Mouse (Mus musculus): ENCODE data around the gene Bclaf1.

Gene Bclaf1

GRCm38 (mm10) chr10:20311918-20312735, at the start of gene Bclaf1:
Gene Bclaf1 (plus strand): TSS chr10:20312469.
- DNase-seq (ENCODE audit: low read depth), result peak; percentile 99

GRCm38 (mm10) chr10:20262896-20263295, 49.4 kb upstream of the Bclaf1 start:
- DNase-seq (ENCODE audit: low read depth), result no peak

GRCm38 (mm10) chr10:20264479-20264878, 47.8 kb upstream of the Bclaf1 start:
- DNase-seq (ENCODE audit: low read depth), result no peak

GRCm38 (mm10) chr10:20267032-20267431, 45.2 kb upstream of the Bclaf1 start:
- no peak for DNase-seq (ENCODE audit: low read depth)

GRCm38 (mm10) chr10:20268945-20269344, 43.3 kb upstream of the Bclaf1 start:
- DNase-seq (ENCODE audit: low read depth), result no peak

- no peak for DNase-seq (ENCODE audit: low read depth)
Observed at GRCm38 (mm10) chr10:20272380-20272779, 39.9 kb upstream of the Bclaf1 start.

- DNase-seq (ENCODE audit: low read depth), result no peak
Observed at GRCm38 (mm10) chr10:20273278-20273677, 39.0 kb upstream of the Bclaf1 start.

- no peak for DNase-seq (ENCODE audit: low read depth)
Observed at GRCm38 (mm10) chr10:20274022-20274421, 38.2 kb upstream of the Bclaf1 start.

- no peak for DNase-seq (ENCODE audit: low read depth)
Observed at GRCm38 (mm10) chr10:20281456-20281855, 30.8 kb upstream of the Bclaf1 start.

GRCm38 (mm10) chr10:20285289-20285975, 26.8 kb upstream of the Bclaf1 start:
- no peak for DNase-seq (ENCODE audit: low read depth)

- DNase-seq (ENCODE audit: low read depth), result no peak
Observed at GRCm38 (mm10) chr10:20285994-20286836, 26.1 kb upstream of the Bclaf1 start.

- no peak for DNase-seq (ENCODE audit: low read depth)
Observed at GRCm38 (mm10) chr10:20287369-20287768, 24.9 kb upstream of the Bclaf1 start.

GRCm38 (mm10) chr10:20290467-20290883, 21.8 kb upstream of the Bclaf1 start:
- DNase-seq (ENCODE audit: low read depth), result peak; percentile 91

GRCm38 (mm10) chr10:20295961-20296360, 16.3 kb upstream of the Bclaf1 start:
- peak; percentile 60 for DNase-seq (ENCODE audit: low read depth)

GRCm38 (mm10) chr10:20298152-20298920, 13.9 kb upstream of the Bclaf1 start:
- no peak for DNase-seq (ENCODE audit: low read depth)

- DNase-seq (ENCODE audit: low read depth), result no peak
Observed at GRCm38 (mm10) chr10:20299114-20299513, 13.2 kb upstream of the Bclaf1 start.

- no peak for DNase-seq (ENCODE audit: low read depth)
Observed at GRCm38 (mm10) chr10:20310969-20311769, 1.1 kb upstream of the Bclaf1 start.

GRCm38 (mm10) chr10:20312736-20313301, 550 bp downstream of the Bclaf1 start:
- peak; percentile 91 for DNase-seq (ENCODE audit: low read depth)

- DNase-seq (ENCODE audit: low read depth), result no peak
Observed at GRCm38 (mm10) chr10:20313447-20313846, 1.2 kb downstream of the Bclaf1 start.

- peak; percentile 51 for DNase-seq (ENCODE audit: low read depth)
Observed at GRCm38 (mm10) chr10:20313941-20314340, 1.7 kb downstream of the Bclaf1 start.
